Mouse (Mus musculus) spleen, adult 2 months (tissue): Measurements from ENCODE around the gene Taar7b.

Experiments
- CTCF ChIP-seq: fragments of 200-500 bp; IDR thresholded peaks from 2 replicates; pipeline ENCODE4 v1.5.1; 2011; ENCODE audit warnings: mild to moderate bottlenecking, inconsistent platforms; ENCODE audit not compliant: insufficient read depth, insufficient read length, insufficient replicate concordance; ENCODE audit errors: extremely low read depth
- POLR2A ChIP-seq: fragments of 200-500 bp; IDR thresholded peaks from 2 replicates; pipeline ENCODE4 v1.6.1; 2011; ENCODE audit warnings: low read depth, low read length, inconsistent platforms

GRCm38 (mm10) chr10:23970656-23971165 is 29.0 kb upstream of the Taar7b start, which contains the start of gene Taar5:
- TF ChIP-seq CTCF = no peak
- no peak for TF ChIP-seq POLR2A
